ENCODE assay signal across 20 mouse cellular contexts in the genomic region with DNA sequence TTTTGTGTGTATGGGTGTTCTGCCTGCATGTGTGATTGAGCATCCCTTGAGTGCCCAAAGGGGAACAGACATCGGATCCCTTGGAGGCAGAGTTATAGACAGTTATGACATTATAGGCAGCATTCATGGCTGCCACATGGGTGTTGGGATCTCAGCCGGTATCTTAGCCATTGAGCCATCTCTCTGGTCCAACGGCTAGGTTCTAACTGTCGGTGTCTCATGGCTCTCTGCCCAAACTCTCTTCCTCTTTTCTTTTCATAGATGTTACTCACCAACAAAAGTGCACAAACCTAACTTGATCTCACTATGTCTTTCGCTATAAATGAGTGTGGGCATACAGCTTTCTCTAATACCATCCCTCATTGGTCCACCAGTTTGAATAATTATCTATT. TPM values are rescaled to one million over a fixed set of nuclear protein-coding genes. Genes with fewer than 3 reads are reported as not detected.
DNase-seq lines count a peak whose midpoint lies in the region; ATAC-seq and TF ChIP-seq lines count a peak whose summit lies in the region.
"Had no signal": no experiment of that assay in that cellular context is flagged by ENCODE, and none has a peak within 500 bp of the region (broad histone marks: within the 10 kb centered on the region; RNA-seq: fewer than 3 reads in every experiment).

No protein-coding gene starts in this region.

- no peak for TF ChIP-seq POLR2A in bone marrow, adult 2 months (IDR thresholded peaks at IDR 0.05; ENCODE audit: borderline replicate concordance, control insufficient read depth, low read depth, low read length)

- peak; percentile 15 to 42 for DNase-seq in left cerebral cortex, postnatal 14 days (ENCODE audit: low spot score in 2 of 2)
- DNase-seq in left cerebral cortex, postnatal 25 days (ENCODE audit: low spot score in 2 of 2), result no peak
- DNase-seq in 416B (ENCODE audit: low read depth) (peak; percentile 89), adipocyte (ENCODE audit: low spot score) (no peak)
- DNase-seq in adrenal gland, postnatal 10 days, result no peak
- DNase-seq: cerebellum, postnatal 25 days; kidney, adult 18-20 months; kidney, postnatal 10 days; liver, embryonic 13.5 days had no signal

- WGBS in bone marrow, adult 2 months, result 3% methylated on average over 5 of the region's 5 CpGs

- ATAC-seq in megakaryocyte progenitor cell, adult 5-6 weeks (replicated peaks; ENCODE audit: poor library complexity), result peak; percentile 65
- ATAC-seq in CD4-positive, CD25-positive, alpha-beta regulatory T cell, adult 4 months, result no peak
- ATAC-seq: forebrain, embryonic 16.5 days; midbrain, embryonic 16.5 days had no signal

- peak overlapping the region; percentile 35 for H3K27ac ChIP-seq in bone marrow, adult 2 months (ENCODE audit: control insufficient read depth, insufficient read depth, low read depth, low read length, poor library complexity)
- H3K27ac ChIP-seq: embryonic facial prominence, embryonic 15.5 days; heart, embryonic 10.5 days; hindbrain, embryonic 12.5 days; layer of hippocampus, adult 2 months; left cerebral cortex, adult 2 months; liver, embryonic 13.5 days; stomach, postnatal 0 days had no signal

- H3K4me1 ChIP-seq in bone marrow, adult 2 months (ENCODE audit: control insufficient read depth, insufficient read depth, low read length), result peaks cover 12% of the 10 kb centered on the region; the same call in 1 of the 2 replicates
- H3K4me1 ChIP-seq: embryonic facial prominence, embryonic 15.5 days; heart, embryonic 10.5 days; hindbrain, embryonic 12.5 days had no signal

- H3K4me3 ChIP-seq in bone marrow, adult 2 months (replicated peaks; ENCODE audit: control insufficient read depth, low read depth, low read length), result no peak overlapping the region
- H3K4me3 ChIP-seq: embryonic facial prominence, embryonic 15.5 days; heart, embryonic 10.5 days; hindbrain, embryonic 12.5 days; layer of hippocampus, adult 2 months; left cerebral cortex, adult 2 months; liver, embryonic 13.5 days had no signal

- TF ChIP-seq CTCF in bone marrow, adult 2 months (IDR thresholded peaks at IDR 0.05; ENCODE audit: control insufficient read depth, insufficient read depth, low read length), result no peak

- intact Hi-C loops in left cerebral cortex, postnatal 14 days (cut with DNase I), result no loop called here
- intact Hi-C loops in left cerebral cortex, postnatal 25 days (cut with DNase I), result no loop called here

RNA-seq across cellular contexts. Expression of a gene that starts 10.4 kb away (rescaled TPM):
- not detected for total RNA-seq in left cerebral cortex, postnatal 14 days (2021)
- not detected for total RNA-seq in left cerebral cortex, postnatal 25 days (2021)
- polyA plus RNA-seq in bone marrow, adult 2 months (2011; ENCODE audit: insufficient read depth, insufficient read length, low replicate concordance, missing spikeins), result 49.3 and 141 TPM in 2 replicates
- 4,454 and 4,759 TPM in 2 replicates for total RNA-seq in megakaryocyte progenitor cell, adult 5-6 weeks (2015)
- 3,425 and 3,832 TPM in 2 replicates for total RNA-seq in megakaryocyte progenitor cell, adult 5-6 weeks (2017)
- total RNA-seq in adrenal gland, postnatal 10 days (2021), result 10 to 100 TPM; 11.4 to 12.4 TPM
- 10 to 100 TPM in 1 of 2 experiments, 1 to 10 TPM in 1; 2.9 to 12.0 TPM for polyA plus RNA-seq in CD4-positive, CD25-positive, alpha-beta regulatory T cell, adult 4 months (2017; shearing (Covaris generic))
- total RNA-seq: layer of hippocampus, adult 2 months; left cerebral cortex, adult 2 months had no signal

Comparison
In these comparisons a context has a peak if more than half of its experiments do, and no peak if none do; other contexts are left out.
1. DNase-seq: peak in left cerebral cortex, postnatal 14 days (2 of 2) and 416B (single experiment); none in left cerebral cortex, postnatal 25 days (0 of 2), adipocyte (single experiment) and adrenal gland, postnatal 10 days (single experiment).
2. RNA of a gene that starts 10.4 kb away (total RNA-seq): 3,425 to 4,759 TPM in megakaryocyte progenitor cell, adult 5-6 weeks; 11.4 to 12.4 TPM in adrenal gland, postnatal 10 days, not detected in left cerebral cortex, postnatal 14 days and not detected in left cerebral cortex, postnatal 25 days; every median in the first group is over 100 times any median in the second.